Mouse (Mus musculus): ENCODE data around the gene Pakap.

The Pakap gene

GRCm38 (mm10) chr4:57574646-57575045, 6.7 kb downstream of the Pakap start:
- DNase-seq (ENCODE audit: low spot score): no peak

GRCm38 (mm10) chr4:57575686-57576085, 7.7 kb downstream of the Pakap start:
- no peak for DNase-seq (ENCODE audit: low spot score)

- no peak for DNase-seq (ENCODE audit: low spot score)
These were observed 8.1 kb downstream of the Pakap start for GRCm38 (mm10) chr4:57576095-57576494.

DNA sequence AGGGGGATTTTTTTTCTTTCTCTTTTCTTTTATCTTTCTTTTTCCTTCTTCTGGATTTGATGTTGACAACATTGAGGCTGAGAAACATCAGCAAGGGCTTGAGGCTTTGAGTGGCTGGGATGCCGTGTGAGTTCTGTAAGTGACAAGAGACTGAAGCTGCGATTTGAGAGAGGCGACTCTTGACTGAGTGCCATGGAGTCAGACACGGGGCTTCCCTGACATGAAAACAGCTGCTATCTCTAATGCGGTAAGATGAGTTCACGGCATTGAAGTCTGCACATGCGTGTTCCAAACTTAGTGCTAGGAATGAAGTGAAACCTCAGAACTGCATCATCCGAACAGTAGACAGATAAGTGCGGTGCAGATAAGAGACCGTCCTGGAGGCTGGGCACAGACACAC, 11.7 kb downstream of the Pakap start:
- no peak for DNase-seq (ENCODE audit: low spot score)

GRCm38 (mm10) chr4:57585281-57585800, 17.4 kb downstream of the Pakap start:
- DNase-seq (ENCODE audit: low spot score): no peak

DNA sequence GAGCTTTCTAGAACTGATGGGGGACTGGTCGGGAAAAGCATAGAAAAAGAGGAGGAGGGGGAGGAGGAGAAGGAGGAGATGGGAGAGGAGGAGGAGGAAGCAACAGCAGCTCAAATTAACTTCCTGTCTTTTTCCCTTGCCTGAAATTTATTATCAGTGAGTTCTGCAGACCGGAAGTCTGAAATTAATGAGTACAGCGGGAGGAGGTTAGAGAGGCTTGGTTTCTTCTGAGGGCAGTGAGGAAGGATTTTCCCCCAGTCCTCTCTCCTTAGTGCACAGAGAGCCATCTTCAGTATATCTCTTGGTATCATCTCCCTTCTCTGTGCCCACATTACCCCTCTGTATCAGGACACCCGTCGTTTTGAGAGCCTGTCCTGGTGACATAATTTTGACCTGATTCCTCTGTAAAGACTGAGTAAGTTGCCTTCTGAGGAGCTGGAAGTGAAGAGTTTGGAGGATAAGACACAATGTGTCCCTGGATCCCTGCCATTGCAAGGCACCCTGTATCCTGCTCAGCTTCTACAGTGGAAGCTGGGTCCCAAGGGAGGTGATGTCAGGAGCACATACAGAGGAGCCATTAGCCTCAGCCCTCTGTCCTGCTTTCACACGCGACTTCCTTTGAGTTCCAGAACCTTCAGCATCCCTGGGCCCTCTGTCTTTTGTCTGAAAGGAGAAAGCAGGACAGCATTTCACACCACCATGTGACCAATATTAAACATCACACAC, 19.1 kb downstream of the Pakap start:
- DNase-seq (ENCODE audit: low spot score): no peak

DNA sequence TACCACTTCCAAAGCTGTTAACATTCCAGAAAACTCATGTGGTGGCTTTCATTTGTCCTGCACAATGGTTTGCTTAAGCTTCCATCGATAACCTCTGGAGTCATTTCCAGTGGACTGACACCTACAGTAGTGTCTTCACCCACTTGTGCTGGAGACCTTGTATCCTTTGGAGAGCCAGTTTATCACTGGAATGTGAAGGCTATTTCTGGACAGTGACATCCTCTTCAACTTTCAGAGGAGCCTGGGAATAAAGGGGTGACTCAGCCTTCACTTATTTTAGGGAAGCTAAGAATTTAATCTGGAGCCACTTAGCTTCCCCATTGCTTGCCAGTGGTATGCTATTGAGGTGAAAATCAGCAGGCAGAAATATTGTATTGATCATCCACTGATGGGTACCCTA, 20.4 kb downstream of the Pakap start:
- DNase-seq (ENCODE audit: low spot score): no peak

- DNase-seq (ENCODE audit: low spot score): no peak
These were observed 24.8 kb downstream of the Pakap start for GRCm38 (mm10) chr4:57592751-57593150.

DNA sequence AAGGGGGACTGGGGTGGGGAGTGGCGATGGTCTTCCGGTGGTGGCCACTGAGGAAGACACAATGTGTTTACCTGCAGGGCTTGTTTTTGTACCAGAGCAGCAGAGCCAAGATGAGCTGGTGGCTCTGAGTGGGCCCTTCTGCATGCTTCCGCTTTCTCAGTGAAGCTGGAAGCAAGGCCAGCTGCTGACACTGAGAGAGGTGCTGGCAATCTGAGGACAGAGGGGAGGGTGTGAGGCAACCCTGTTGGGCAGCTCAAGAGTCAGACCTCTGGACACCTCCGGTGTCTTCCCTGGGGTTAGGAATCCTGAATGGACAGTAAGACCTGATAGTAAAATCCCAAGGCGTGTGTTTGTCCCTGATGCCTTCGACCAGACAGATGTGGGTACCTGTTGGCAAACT, 32.0 kb downstream of the Pakap start:
- DNase-seq (ENCODE audit: low spot score): no peak

DNA sequence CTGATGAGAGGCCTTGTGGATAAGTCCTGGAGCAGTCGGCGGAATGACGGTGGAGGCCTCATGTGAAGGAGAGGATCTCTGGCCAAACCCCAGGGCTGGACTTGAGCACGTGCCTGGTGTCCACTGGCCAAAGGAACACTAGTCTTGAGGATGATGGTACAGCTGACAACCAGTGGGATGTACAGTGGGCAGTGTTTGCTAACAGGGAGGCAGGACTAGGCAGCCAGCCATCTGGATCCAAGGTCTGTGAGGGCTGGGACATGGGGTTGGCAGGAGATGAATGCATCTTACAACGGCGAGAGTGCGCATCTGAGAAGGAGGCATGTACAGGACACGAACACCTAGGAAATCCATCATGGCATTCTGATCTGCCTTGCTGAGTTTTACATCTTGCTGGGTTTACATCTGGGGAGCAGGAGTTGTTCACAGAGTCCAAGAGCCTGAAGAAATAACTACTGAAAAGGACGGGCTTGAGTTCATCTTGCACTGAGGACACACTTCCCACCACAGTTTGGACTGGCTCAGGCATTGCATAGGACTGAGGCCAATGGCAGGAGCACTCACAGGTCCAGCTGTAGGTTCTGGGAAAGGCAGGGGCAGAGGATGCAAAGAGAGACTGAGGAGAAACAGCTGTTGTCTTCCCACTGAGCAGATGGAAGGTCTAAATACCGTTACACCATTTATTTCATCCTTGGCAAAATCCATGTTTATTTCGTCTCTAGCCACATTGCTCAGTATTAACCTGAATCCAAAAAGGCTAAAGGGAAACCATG, 32.9 kb downstream of the Pakap start:
- DNase-seq (ENCODE audit: low spot score): no peak

DNA sequence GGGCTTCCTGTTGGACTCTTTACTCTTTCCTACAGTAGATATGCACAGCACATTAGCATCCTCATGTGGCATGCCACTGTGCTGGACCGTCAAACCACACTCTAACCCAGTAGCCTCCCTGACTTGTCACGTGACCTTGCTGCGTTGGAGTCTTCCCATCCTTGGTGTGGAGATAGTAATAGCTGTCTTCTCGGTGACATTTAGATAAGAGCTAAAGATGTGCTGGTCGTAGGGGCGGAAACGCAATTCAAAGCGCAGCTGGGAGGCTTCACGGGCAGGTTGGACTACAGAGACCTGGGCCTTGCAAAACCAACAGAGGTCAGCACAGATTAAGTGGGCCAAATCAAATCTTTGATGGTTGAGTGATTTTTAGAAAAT, 33.5 kb downstream of the Pakap start:
- DNase-seq (ENCODE audit: low spot score): no peak

- no peak for DNase-seq (ENCODE audit: low spot score)
These were observed 34.1 kb downstream of the Pakap start for GRCm38 (mm10) chr4:57601903-57602617.

GRCm38 (mm10) chr4:57606258-57606657, 38.3 kb downstream of the Pakap start:
- DNase-seq (ENCODE audit: low spot score): no peak

DNA sequence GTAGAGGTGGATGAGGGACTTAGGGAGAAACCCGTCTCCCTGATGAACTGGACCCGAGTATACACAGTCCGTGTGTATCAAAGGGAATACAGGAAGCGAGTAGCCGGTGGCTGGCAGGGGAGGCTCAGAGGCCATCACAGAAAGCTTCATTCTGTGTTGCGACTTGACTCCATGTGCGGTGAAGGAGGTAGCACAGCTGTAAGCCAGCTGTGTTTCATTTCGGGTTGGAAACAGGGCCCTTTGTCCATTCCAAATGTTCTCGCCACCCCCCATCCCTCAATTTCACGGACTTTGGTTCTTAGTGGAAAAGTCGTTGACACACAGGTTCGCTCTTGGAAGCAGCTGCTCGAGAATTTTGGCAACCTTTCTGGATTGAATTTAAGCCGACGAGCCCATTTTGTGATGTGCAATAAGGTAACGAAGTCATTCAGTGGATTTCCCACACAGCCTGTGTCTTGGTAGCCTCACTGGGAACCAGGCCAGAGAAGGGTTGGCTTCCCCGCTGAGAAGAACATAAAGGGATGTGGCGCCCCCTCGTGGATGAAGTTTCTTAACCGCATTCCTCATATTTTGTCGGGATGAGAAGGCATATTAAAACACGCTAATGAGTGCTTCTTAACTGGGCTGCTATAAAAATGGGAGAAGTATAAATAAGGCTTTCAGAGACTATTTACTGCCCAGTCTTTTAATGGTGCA, 39.4 kb downstream of the Pakap start:
- peak; percentile 93 for DNase-seq (ENCODE audit: low spot score)

- peak; percentile 68 for DNase-seq (ENCODE audit: low spot score)
These were observed 43.5 kb downstream of the Pakap start for GRCm38 (mm10) chr4:57611303-57612077.

DNA sequence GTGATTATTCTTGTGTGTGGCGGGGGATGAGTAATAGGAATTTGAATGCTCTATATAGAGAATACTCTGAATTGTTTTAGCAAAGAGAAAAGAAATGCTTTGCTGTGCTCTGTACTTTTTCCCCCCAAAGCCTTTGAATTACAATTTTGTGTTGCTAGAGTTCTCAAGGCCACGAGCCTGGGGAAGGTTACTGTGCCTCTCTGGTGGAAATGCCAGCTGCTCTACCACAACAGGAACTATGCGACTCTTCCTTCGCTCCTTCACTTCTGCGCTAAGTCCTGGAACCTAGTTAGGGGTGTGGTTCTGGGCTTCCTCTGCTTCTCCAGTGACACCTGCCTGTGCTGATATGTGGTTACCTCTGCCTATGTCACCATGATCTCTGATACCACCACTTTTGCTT, 44.7 kb downstream of the Pakap start:
- no peak for DNase-seq (ENCODE audit: low spot score)

DNA sequence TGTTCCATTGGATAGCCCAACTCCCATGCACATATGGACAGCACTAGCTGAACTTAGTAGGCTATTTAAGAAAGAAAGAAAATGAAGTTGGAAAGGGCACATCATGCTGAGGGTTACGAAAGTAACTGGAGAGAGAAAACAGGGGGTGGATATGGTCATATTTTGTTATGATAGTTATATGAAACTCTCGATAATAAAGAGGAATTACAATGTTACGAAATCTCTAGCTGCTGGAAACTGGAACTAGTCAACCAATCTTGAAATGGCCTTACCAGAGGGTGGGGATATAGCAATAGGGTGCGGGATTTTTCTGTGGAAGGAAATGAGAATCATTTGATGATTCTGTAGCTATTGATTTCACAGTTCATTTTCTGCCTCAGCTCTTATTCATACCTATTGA, 46.7 kb downstream of the Pakap start:
- DNase-seq (ENCODE audit: low spot score): no peak

DNA sequence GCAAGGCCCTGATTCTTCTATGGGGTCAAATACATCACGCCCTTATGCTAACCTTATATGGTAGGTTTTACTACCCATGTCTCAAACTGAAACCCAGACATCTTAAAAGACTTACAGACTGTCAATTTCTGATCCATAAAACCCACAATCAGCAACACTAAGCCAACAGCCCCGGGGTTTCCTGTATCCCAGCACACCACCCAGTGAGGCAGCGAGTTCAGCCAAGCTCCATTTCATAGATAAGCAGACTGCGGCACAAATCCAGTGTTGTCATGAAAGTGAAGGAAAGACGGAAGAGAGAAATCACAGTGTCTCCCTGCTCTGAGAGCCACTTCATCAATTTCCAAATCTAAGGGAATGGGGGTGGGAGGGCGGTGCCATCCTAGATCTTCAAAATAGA, 50.8 kb downstream of the Pakap start:
- no peak for DNase-seq (ENCODE audit: low spot score)

DNA sequence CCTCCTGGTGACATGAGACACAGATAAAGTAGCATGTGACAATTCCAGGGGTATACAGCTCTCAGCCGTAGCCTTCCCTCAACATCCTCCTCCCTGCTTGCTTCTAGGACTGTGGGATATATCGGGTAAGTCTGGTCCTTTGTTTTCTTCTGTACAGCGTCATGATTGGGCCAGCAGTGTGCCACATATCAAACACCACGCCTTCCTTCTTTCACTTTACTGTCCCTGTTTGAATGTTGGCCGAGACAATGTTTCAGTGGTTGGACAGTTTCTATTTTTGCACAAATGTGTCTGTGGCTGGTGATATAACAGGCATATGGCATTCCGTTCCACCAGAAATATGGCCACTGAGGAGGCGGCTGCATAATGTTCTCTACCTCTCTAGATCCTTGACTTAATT, 54.8 kb downstream of the Pakap start:
- DNase-seq (ENCODE audit: low spot score): no peak

GRCm38 (mm10) chr4:57624819-57625218, 56.8 kb downstream of the Pakap start:
- DNase-seq (ENCODE audit: low spot score): no peak

- no peak for DNase-seq (ENCODE audit: low spot score)
These were observed 57.3 kb downstream of the Pakap start for GRCm38 (mm10) chr4:57625306-57625705.
